Mouse (Mus musculus) spleen, postnatal 36 days (tissue): ENCODE data around the gene Slc9a3r2.

Experiments used
- DNase-seq, 2 experiments: peaks; one replicate each; pipeline ENCODE4 v3.0.0; 2022; ENCODE audit warnings: low spot score in 2 of 2, mixed read lengths in 1 of 2

Gene Slc9a3r2

GRCm38 (mm10) chr17:24593992-24594890 lies 55.9 kb downstream of the Slc9a3r2 start:
- DNase-seq, result no peak

GRCm38 (mm10) chr17:24593248-24593647 lies 56.9 kb downstream of the Slc9a3r2 start:
- no peak for DNase-seq

- no peak for DNase-seq
Observed at GRCm38 (mm10) chr17:24591695-24592094, 58.4 kb downstream of the Slc9a3r2 start.

- no peak for DNase-seq
Observed at GRCm38 (mm10) chr17:24590943-24591342, 59.2 kb downstream of the Slc9a3r2 start.
